Mouse (Mus musculus) myocyte (in vitro differentiated cells): Measurements from ENCODE around the gene Prr13. TPM values are rescaled to one million over a fixed set of nuclear protein-coding genes. Genes with fewer than 3 reads are reported as not detected.

Experiments used
- H3K27me3 ChIP-seq: one replicate; pipeline ENCODE4 v1.6.1; 2011; ENCODE audit not compliant: control insufficient read depth, insufficient read depth, insufficient read length
- H3K36me3 ChIP-seq: one replicate; pipeline ENCODE4 v1.6.1; 2011; ENCODE audit not compliant: control insufficient read depth, insufficient read depth
- H3K4me2 ChIP-seq: one replicate; pipeline ENCODE4 v1.6.1; 2011; ENCODE audit warnings: low read depth, control low read depth
- H3K4me3 ChIP-seq: one replicate; pipeline ENCODE4 v1.5.1; 2011; ENCODE audit warnings: mild to moderate bottlenecking, control low read depth, moderate library complexity
- H3K79me2 ChIP-seq: one replicate; pipeline ENCODE4 v1.6.1; 2011; ENCODE audit not compliant: control insufficient read depth, insufficient read depth
- H3ac ChIP-seq: one replicate; pipeline ENCODE4 v1.6.1; 2011; ENCODE audit not compliant: control insufficient read depth, insufficient read length
- CEBPB ChIP-seq: IDR thresholded peaks from 2 replicates; pipeline ENCODE4 v1.6.1; 2011; ENCODE audit warnings: mild to moderate bottlenecking, moderate library complexity; ENCODE audit not compliant: poor library complexity, insufficient read depth, severe bottlenecking
- E2F4 ChIP-seq: IDR thresholded peaks from one replicate; pipeline ENCODE4 v1.6.1; 2011; ENCODE audit warnings: mild to moderate bottlenecking, control low read depth, moderate library complexity; ENCODE audit not compliant: insufficient read depth
- MAX ChIP-seq: IDR thresholded peaks from one replicate; pipeline ENCODE4 v1.6.1; 2011; ENCODE audit warnings: low read depth, mild to moderate bottlenecking, control low read depth
- MYOD1 ChIP-seq, 3 experiments: IDR thresholded peaks; one replicate each; pipeline ENCODE4 v1.6.1; 2011; ENCODE audit warnings: control low read depth in 2 of 3, low read depth in 2 of 3, mild to moderate bottlenecking in 2 of 3, moderate library complexity in 1 of 3; ENCODE audit not compliant: insufficient read length in 2 of 3, control insufficient read depth in 1 of 3
- MYOG ChIP-seq, 3 experiments: IDR thresholded peaks; one replicate each; pipeline ENCODE4 v1.6.1; 2011; ENCODE audit warnings: control low read depth in 2 of 3, low read depth in 2 of 3, mild to moderate bottlenecking in 2 of 3; ENCODE audit not compliant: insufficient read length in 2 of 3, control insufficient read depth in 1 of 3, insufficient read depth in 1 of 3
- POLR2A ChIP-seq: IDR thresholded peaks from one replicate; pipeline ENCODE4 v1.6.1; 2011; ENCODE audit warnings: low read depth, mild to moderate bottlenecking, control low read depth, moderate library complexity; ENCODE audit not compliant: insufficient read length
- POLR2AphosphoS2 ChIP-seq: IDR thresholded peaks from one replicate; pipeline ENCODE4 v1.6.1; 2011; ENCODE audit warnings: low read depth, control low read depth; ENCODE audit not compliant: insufficient read length
- REST ChIP-seq: IDR thresholded peaks from one replicate; pipeline ENCODE4 v1.6.1; 2011; ENCODE audit warnings: mild to moderate bottlenecking, control low read depth, moderate library complexity; ENCODE audit not compliant: insufficient read depth, insufficient read length
- SRF ChIP-seq: IDR thresholded peaks from one replicate; pipeline ENCODE4 v1.6.1; 2011; ENCODE audit warnings: low read depth; ENCODE audit not compliant: control insufficient read depth, insufficient read length
- TCF12 ChIP-seq: IDR thresholded peaks from one replicate; pipeline ENCODE4 v1.6.1; 2011; ENCODE audit warnings: mild to moderate bottlenecking, control low read depth; ENCODE audit not compliant: poor library complexity, insufficient read depth, severe bottlenecking
- TCF3 ChIP-seq: IDR thresholded peaks from one replicate; pipeline ENCODE4 v1.6.1; 2011; ENCODE audit warnings: low read depth, control low read depth; ENCODE audit not compliant: insufficient read length
- USF1 ChIP-seq: IDR thresholded peaks from one replicate; pipeline ENCODE4 v1.6.1; 2011; ENCODE audit warnings: low read depth, mild to moderate bottlenecking, control low read depth, moderate library complexity
- polyA plus RNA-seq: library from polyadenylated mRNA; unstranded; fragments of >200 nt; fragmentation: generic; extraction: Trizol; gene quantifications from one replicate; pipeline ENCODE4 v1.2.1, GENCODE M21; 2012; ENCODE audit warnings: missing spikeins

The Prr13 gene
- polyA plus RNA-seq, 1 experiment = 92.9 TPM

- TF ChIP-seq TCF3 (no peak), E2F4 (no peak), MYOG (IDR thresholded peaks at IDR 0.05; ENCODE audit: control insufficient read depth in 1 of 3, insufficient read depth in 1 of 3, insufficient read length in 2 of 3, low read depth in 2 of 3) (no peak), REST (no peak), MYOD1 (IDR thresholded peaks at IDR 0.05; ENCODE audit: control insufficient read depth in 1 of 3, insufficient read length in 2 of 3, low read depth in 2 of 3) (no peak), TCF12 (no peak), USF1 (no peak), MAX (no peak), SRF (no peak), POLR2A (no peak), POLR2AphosphoS2 (no peak)
- Histone ChIP-seq H3K27me3 (no peaks in the 10 kb centered on the region), H3K79me2 (peaks cover 83% of the 10 kb centered on the region)
Observed at GRCm38 (mm10) chr15:102487664-102488063, 28.8 kb downstream of the Prr13 start.

DNA sequence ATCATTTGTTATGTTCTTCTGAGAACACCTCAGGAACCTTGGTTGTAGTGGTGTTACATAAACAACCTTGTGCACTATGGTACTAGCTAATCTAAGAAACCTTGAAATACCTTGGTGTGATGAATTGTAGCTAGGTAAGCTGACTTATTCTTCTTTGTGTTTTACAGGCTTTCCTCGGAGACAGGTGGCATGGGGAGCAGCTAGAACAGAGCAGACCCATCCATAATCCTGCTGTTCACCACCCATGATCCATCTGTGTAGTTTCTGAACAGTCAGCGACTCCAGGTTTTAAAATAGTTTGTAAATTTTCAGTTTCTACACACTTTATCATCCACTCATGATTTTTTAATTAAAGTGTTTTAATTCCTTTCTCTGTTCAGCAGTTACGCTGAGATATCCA is 39.5 kb downstream of the Prr13 start:
- TF ChIP-seq TCF3 = no peak
- TF ChIP-seq SRF = no peak
- TF ChIP-seq MAX = no peak
- TF ChIP-seq MYOG (IDR thresholded peaks at IDR 0.05; ENCODE audit: control insufficient read depth in 1 of 3, insufficient read depth in 1 of 3, insufficient read length in 2 of 3, low read depth in 2 of 3) = no peak
- Histone ChIP-seq H3K36me3 (peaks cover 99% of the 10 kb centered on the region), H3K4me2 (no peak overlapping the region), H3ac (no peak overlapping the region), H3K79me2 (peaks cover 42% of the 10 kb centered on the region), H3K4me3 (no peak overlapping the region), H3K27me3 (no peaks in the 10 kb centered on the region)

More at GRCm38 (mm10) chr15:102487664-102488063, 28.8 kb downstream of the Prr13 start:
- H3K36me3 ChIP-seq = peaks cover 99% of the 10 kb centered on the region
- H3K4me3 ChIP-seq = no peak overlapping the region
- no peak overlapping the region for H3ac ChIP-seq
- no peak overlapping the region for H3K4me2 ChIP-seq

GRCm38 (mm10) chr15:102499370-102499769 is 40.5 kb downstream of the Prr13 start:
- H3ac ChIP-seq = no peak overlapping the region
- no peak overlapping the region for H3K4me3 ChIP-seq
- H3K27me3 ChIP-seq = no peaks in the 10 kb centered on the region
- no peak for TF ChIP-seq SRF
- no peak for TF ChIP-seq E2F4
- no peak for TF ChIP-seq TCF12
- TF ChIP-seq POLR2A = no peak
- no peak for TF ChIP-seq USF1
- no peak for TF ChIP-seq REST
- TF ChIP-seq MYOD1 (IDR thresholded peaks at IDR 0.05; ENCODE audit: control insufficient read depth in 1 of 3, insufficient read length in 2 of 3, low read depth in 2 of 3) = no peak
- TF ChIP-seq POLR2AphosphoS2 = no peak
- TF ChIP-seq TCF3 = no peak
- no peak for TF ChIP-seq CEBPB
- TF ChIP-seq MAX = no peak
- TF ChIP-seq MYOG (IDR thresholded peaks at IDR 0.05; ENCODE audit: control insufficient read depth in 1 of 3, insufficient read depth in 1 of 3, insufficient read length in 2 of 3, low read depth in 2 of 3) = no peak
- H3K36me3 ChIP-seq = peaks cover 98% of the 10 kb centered on the region
- H3K4me2 ChIP-seq = no peak overlapping the region
- peaks cover 33% of the 10 kb centered on the region for H3K79me2 ChIP-seq

- Histone ChIP-seq H3K4me2 (no peak overlapping the region), H3K4me3 (no peak overlapping the region), H3K36me3 (peaks cover 98% of the 10 kb centered on the region), H3K79me2 (peaks cover 28% of the 10 kb centered on the region), H3ac (no peak overlapping the region), H3K27me3 (no peaks in the 10 kb centered on the region)
- TF ChIP-seq TCF12 = no peak
- TF ChIP-seq POLR2AphosphoS2 = peak; percentile 16
- TF ChIP-seq CEBPB = no peak
- no peak for TF ChIP-seq USF1
Observed at GRCm38 (mm10) chr15:102499851-102500250, 41.0 kb downstream of the Prr13 start.

GRCm38 (mm10) chr15:102500479-102500878 is 41.7 kb downstream of the Prr13 start:
- H3K79me2 ChIP-seq = peaks cover 21% of the 10 kb centered on the region
- H3K27me3 ChIP-seq = no peaks in the 10 kb centered on the region
- no peak overlapping the region for H3ac ChIP-seq
- H3K36me3 ChIP-seq = peaks cover 93% of the 10 kb centered on the region
- TF ChIP-seq POLR2AphosphoS2 (peak; percentile 81), REST (no peak)
- no peak overlapping the region for H3K4me3 ChIP-seq
- no peak overlapping the region for H3K4me2 ChIP-seq
